ENCODE assay signal across 19 mouse cellular contexts in genomic region chr19:53023189-53023588, GRCm38 (mm10). TPM values are rescaled to one million over a fixed set of nuclear protein-coding genes. Genes with fewer than 3 reads are reported as not detected.
DNase-seq lines count a peak whose midpoint lies in the region; ATAC-seq and TF ChIP-seq lines count a peak whose summit lies in the region.
"Had no signal": no experiment of that assay in that cellular context is flagged by ENCODE, and none has a peak within 500 bp of the region (broad histone marks: within the 10 kb centered on the region; RNA-seq: fewer than 3 reads in every experiment).

No protein-coding gene starts in this region.

- H3K4me3 ChIP-seq in layer of hippocampus, adult 2 months = no peak overlapping the region
- peak overlapping the region in 1 of 2 experiments; percentile 30; a peak in 2 of 4 replicates for H3K4me3 ChIP-seq in ES-E14 (ENCODE audit: insufficient read depth in 1 of 2, low read depth in 1 of 2, low read length in 2 of 2, poor library complexity in 1 of 2, severe bottlenecking in 1 of 2)
- H3K4me3 ChIP-seq in lung, postnatal 0 days (ENCODE audit: low read depth, low read length) = no peak overlapping the region
- H3K4me3 ChIP-seq in stomach, embryonic 15.5 days (replicated peaks) = no peak overlapping the region
- no peak overlapping the region for H3K4me3 ChIP-seq in kidney, adult 2 months (ENCODE audit: insufficient read depth, low read depth, low read length)
- H3K4me3 ChIP-seq in hindbrain, postnatal 0 days (ENCODE audit: low read length) = no peak overlapping the region
- H3K4me3 ChIP-seq: erythroblast, embryonic 14.5 days; hindbrain, embryonic 15.5 days; lung, embryonic 15.5 days; neural tube, embryonic 13.5 days had no signal

- no peak for TF ChIP-seq POLR2A in kidney, adult 2 months (IDR thresholded peaks at IDR 0.05; ENCODE audit: low read depth, low read length)

- peaks cover 11 to 27% of the 10 kb centered on the region in 2 experiments; a peak in 3 of 4 replicates for H3K4me1 ChIP-seq in ES-E14 (ENCODE audit: control insufficient read depth in 2 of 2, insufficient read depth in 2 of 2, low read length in 2 of 2, poor library complexity in 1 of 2)
- H3K4me1 ChIP-seq in lung, postnatal 0 days (ENCODE audit: insufficient read depth, low read depth, low read length) = no peaks in the 10 kb centered on the region; the same call in 1 of the 2 replicates
- peaks cover 5% of the 10 kb centered on the region; the same call in 1 of the 2 replicates for H3K4me1 ChIP-seq in stomach, embryonic 15.5 days
- peaks cover 16% of the 10 kb centered on the region; the same call in 1 of the 2 replicates for H3K4me1 ChIP-seq in kidney, adult 2 months (ENCODE audit: control insufficient read depth, insufficient read depth, low read length)
- H3K4me1 ChIP-seq in hindbrain, postnatal 0 days (ENCODE audit: insufficient read depth, low read length) = no peaks in the 10 kb centered on the region

- H3K27ac ChIP-seq in layer of hippocampus, adult 2 months = peak overlapping the region; percentile 67; the same call in 1 of the 2 replicates
- H3K27ac ChIP-seq in ES-E14 (ENCODE audit: insufficient read depth, low read depth, low read length, poor library complexity, severe bottlenecking) = peak overlapping the region; percentile 79
- H3K27ac ChIP-seq in lung, postnatal 0 days (ENCODE audit: low read length) = no peak overlapping the region
- 0 out of 2 replicates have a peak overlapping the region, but pooled peaks have one; percentile 23 for H3K27ac ChIP-seq in stomach, embryonic 15.5 days
- no peak overlapping the region for H3K27ac ChIP-seq in kidney, adult 2 months (ENCODE audit: insufficient read depth, low read depth, low read length)
- no peak overlapping the region for H3K27ac ChIP-seq in hindbrain, postnatal 0 days
- H3K27ac ChIP-seq: hindbrain, embryonic 15.5 days; neural tube, embryonic 13.5 days had no signal

- no peak for TF ChIP-seq EP300 in lung, postnatal 0 days (IDR thresholded peaks at IDR 0.05)

- in situ Hi-C loops in ES-E14 (cut with MboI; ENCODE audit: low sequenced_read_pairs in 2 of 2, unreplicated experiment in 2 of 2) = no loop called here

- no peak for TF ChIP-seq CTCF in layer of hippocampus, adult 2 months (conservative IDR thresholded peaks at IDR 0.05)
- TF ChIP-seq CTCF in lung, postnatal 0 days (IDR thresholded peaks at IDR 0.05) = no peak
- no peak for TF ChIP-seq CTCF in kidney, adult 2 months (conservative IDR thresholded peaks at IDR 0.05; ENCODE audit: insufficient read depth, insufficient read length, low read depth, low read length)
- no peak for TF ChIP-seq CTCF in hindbrain, postnatal 0 days (IDR thresholded peaks at IDR 0.05; ENCODE audit: low read depth)

- peaks cover 22% of the 10 kb centered on the region for H3K36me3 ChIP-seq in ES-E14 (ENCODE audit: control insufficient read depth, insufficient read depth, low read length, poor library complexity, severe bottlenecking)
- H3K36me3 ChIP-seq in lung, postnatal 0 days (ENCODE audit: insufficient read depth, low read length) = no peaks in the 10 kb centered on the region
- H3K36me3 ChIP-seq in stomach, embryonic 15.5 days = peaks cover 17% of the 10 kb centered on the region
- no peaks in the 10 kb centered on the region; the same call in 1 of the 2 replicates for H3K36me3 ChIP-seq in kidney, adult 2 months (ENCODE audit: control insufficient read depth, insufficient read depth, low read length)
- peaks cover 16% of the 10 kb centered on the region for H3K36me3 ChIP-seq in hindbrain, postnatal 0 days (ENCODE audit: insufficient read depth, low read length)

- no peak overlapping the region for H3K9ac ChIP-seq in ES-E14 (ENCODE audit: insufficient read depth, low read depth, low read length, poor library complexity, severe bottlenecking)
- no peak overlapping the region for H3K9ac ChIP-seq in lung, postnatal 0 days (replicated peaks; ENCODE audit: low read depth)
- H3K9ac ChIP-seq in stomach, embryonic 15.5 days = no peak overlapping the region
- no peak overlapping the region for H3K9ac ChIP-seq in hindbrain, postnatal 0 days (replicated peaks; ENCODE audit: low read length)
- H3K9ac ChIP-seq: hindbrain, embryonic 15.5 days; lung, embryonic 15.5 days; neural tube, embryonic 13.5 days had no signal

- 70% methylated on average over 10 of the region's 10 CpGs for WGBS in lung, postnatal 0 days
- 79% methylated on average over 10 of the region's 10 CpGs for WGBS in stomach, embryonic 15.5 days
- WGBS in kidney, adult 2 months = 64% methylated on average over 10 of the region's 10 CpGs
- 85% methylated on average over 10 of the region's 10 CpGs for WGBS in hindbrain, postnatal 0 days

- H3K27me3 ChIP-seq in lung, postnatal 0 days (replicated peaks; ENCODE audit: insufficient read depth, low read length) = no peaks in the 10 kb centered on the region
- H3K27me3 ChIP-seq in stomach, embryonic 15.5 days (replicated peaks) = no peaks in the 10 kb centered on the region
- no peaks in the 10 kb centered on the region for H3K27me3 ChIP-seq in kidney, adult 2 months (replicated peaks; ENCODE audit: control insufficient read depth, insufficient read depth, low read length)
- no peaks in the 10 kb centered on the region for H3K27me3 ChIP-seq in hindbrain, postnatal 0 days (ENCODE audit: insufficient read depth, low read length)
- H3K27me3 ChIP-seq: hindbrain, embryonic 15.5 days; lung, embryonic 15.5 days; neural tube, embryonic 13.5 days had no signal

- no peak for DNase-seq in layer of hippocampus, adult 2 months (ENCODE audit: low spot score in 2 of 2)
- no peak for DNase-seq in layer of hippocampus, adult 9-10 months (ENCODE audit: low spot score)
- peak; percentile 69 for DNase-seq in ES-E14 (ENCODE audit: low read depth, low spot score)
- DNase-seq in lung, postnatal 0 days (ENCODE audit: low spot score) = peak; percentile 30
- no peak for DNase-seq in kidney, adult 2 months
- DNase-seq in kidney, postnatal 14 days = no peak
- no peak for DNase-seq in hindbrain, postnatal 0 days (ENCODE audit: low spot score)
- DNase-seq: adrenal gland, postnatal 25 days; cerebellum, adult 18-20 months; heart, adult 11 months; heart, postnatal 14 days; kidney, adult 9 months; kidney, postnatal 4 days had no signal

- H3K4me2 ChIP-seq in lung, postnatal 0 days (replicated peaks; ENCODE audit: low read depth, low read length) = no peak overlapping the region
- H3K4me2 ChIP-seq in stomach, embryonic 15.5 days = no peak overlapping the region
- H3K4me2 ChIP-seq in hindbrain, postnatal 0 days (ENCODE audit: low read depth, low read length) = no peak overlapping the region
- H3K4me2 ChIP-seq: hindbrain, embryonic 15.5 days; lung, embryonic 15.5 days; neural tube, embryonic 13.5 days had no signal

- no peaks in the 10 kb centered on the region for H3K9me3 ChIP-seq in ES-E14 (ENCODE audit: control insufficient read depth, insufficient read depth, low read depth, low read length)
- no peaks in the 10 kb centered on the region for H3K9me3 ChIP-seq in lung, postnatal 0 days (ENCODE audit: low read length)
- H3K9me3 ChIP-seq in stomach, embryonic 15.5 days = no peaks in the 10 kb centered on the region
- no peaks in the 10 kb centered on the region for H3K9me3 ChIP-seq in hindbrain, postnatal 0 days (ENCODE audit: low read length)
- H3K9me3 ChIP-seq: hindbrain, embryonic 15.5 days; lung, embryonic 15.5 days; neural tube, embryonic 13.5 days had no signal

- ATAC-seq in lung, postnatal 0 days = no peak
- ATAC-seq in stomach, embryonic 15.5 days (ENCODE audit: insufficient read depth, low FRiP score, low read depth) = no peak
- ATAC-seq in hindbrain, postnatal 0 days = no peak
- ATAC-seq: forebrain, embryonic 14.5 days had no signal

TF ChIP-seq in ES-E14, 5 proteins besides CTCF, POLR2A, EP300 and RAD21:
- TF ChIP-seq MAFK (IDR thresholded peaks at IDR 0.05; ENCODE audit: insufficient read depth, low read depth, low read length) (peak; percentile 49; the same call in 1 of the 2 replicates), ZC3H11A (IDR thresholded peaks at IDR 0.05; ENCODE audit: borderline replicate concordance, low read depth, low read length) (no peak)
TF ChIP-seq in ES-E14: peak in this region for 1.

RNA-seq across cellular contexts. Expression of gene Xpnpep1, which starts 16.8 kb away (rescaled TPM):
- 10 to 100 TPM; 78.7 to 82.9 TPM for total RNA-seq in layer of hippocampus, adult 2 months (2021)
- 190 and 210 TPM in 2 replicates for total RNA-seq in ES-E14 (2012; rRNA removed)
- polyA plus RNA-seq in lung, postnatal 0 days (2015; fragmentation: Nextera tagmentation; extraction: Ambion mirVana) = 109 and 112 TPM in 2 replicates
- polyA plus RNA-seq in stomach, embryonic 15.5 days (2015; fragmentation: Nextera tagmentation; extraction: Ambion mirVana) = 130 and 151 TPM in 2 replicates
- polyA plus RNA-seq in kidney, adult 2 months (2012; rRNA removed) = 250 and 253 TPM in 2 replicates
- 94.1 and 98.6 TPM in 2 replicates for total RNA-seq in hindbrain, postnatal 0 days (2014; rRNA removed)
- 115 and 118 TPM in 2 replicates for polyA plus RNA-seq in hindbrain, postnatal 0 days (2015; fragmentation: Nextera tagmentation; extraction: Ambion mirVana)

Comparison
In these comparisons a context has a peak if more than half of its experiments do, and no peak if none do; other contexts are left out.
1. DNase-seq: peak in ES-E14 (single experiment) and lung, postnatal 0 days (single experiment); none in layer of hippocampus, adult 2 months (0 of 2), layer of hippocampus, adult 9-10 months (single experiment), kidney, adult 2 months (single experiment), kidney, postnatal 14 days (single experiment) and hindbrain, postnatal 0 days (single experiment).
2. H3K27ac ChIP-seq: peak in layer of hippocampus, adult 2 months (single experiment), ES-E14 (single experiment) and stomach, embryonic 15.5 days (single experiment); none in lung, postnatal 0 days (single experiment), kidney, adult 2 months (single experiment) and hindbrain, postnatal 0 days (single experiment).